7 mouse cellular contexts compared by ENCODE assay signal in the genomic region with DNA sequence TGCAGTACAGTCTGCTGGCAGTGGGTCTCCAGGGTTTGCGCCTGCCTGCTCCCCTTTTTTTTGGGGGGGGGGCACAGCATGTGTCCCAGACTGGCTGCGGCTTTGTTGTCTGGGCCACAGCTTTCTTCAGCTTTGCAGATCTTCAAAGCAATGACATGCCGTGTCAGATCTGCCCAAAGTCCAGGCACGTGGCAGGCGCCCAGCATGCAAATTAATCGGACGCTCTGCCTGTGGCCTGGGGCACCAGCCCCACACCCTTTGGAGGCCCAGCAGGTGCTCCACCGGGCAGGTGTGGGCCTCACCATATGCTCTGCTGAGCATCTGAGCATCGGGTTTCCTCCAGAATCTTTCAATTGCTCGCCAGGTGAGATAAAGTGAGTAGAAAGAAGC.
DNase-seq lines count a peak whose midpoint lies in the region; ATAC-seq lines count a peak whose summit lies in the region.

No protein-coding gene starts in this region.

- DNase-seq in Muller cell, postnatal 12 days (ENCODE audit: inconsistent ontology term): peak; percentile 26
- DNase-seq in embryo, embryonic 9.5 days (ENCODE audit: extremely low spot score): peak; percentile 57
- DNase-seq in hindbrain, embryonic 14.5 days (ENCODE audit: low spot score): no peak
- DNase-seq in adrenal gland, adult (ENCODE audit: inconsistent age in 2 of 2, low spot score in 1 of 2): no peak
- DNase-seq in lung, postnatal 10 days: no peak
- no peak for DNase-seq in right cerebral cortex, postnatal 10 days (ENCODE audit: low spot score in 2 of 2)

- 0 out of 2 replicates have a peak overlapping the region, but pooled peaks have one; percentile 8 for H3K9ac ChIP-seq in hindbrain, embryonic 14.5 days
- H3K9ac ChIP-seq in midbrain, embryonic 12.5 days (replicated peaks): no peak overlapping the region

- no peak overlapping the region for H3K4me3 ChIP-seq in hindbrain, embryonic 14.5 days (replicated peaks; ENCODE audit: low read length)
- no peak overlapping the region for H3K4me3 ChIP-seq in midbrain, embryonic 12.5 days

- H3K9me3 ChIP-seq in hindbrain, embryonic 14.5 days (ENCODE audit: control insufficient read depth, low read length): no peaks in the 10 kb centered on the region
- H3K9me3 ChIP-seq in midbrain, embryonic 12.5 days: no peaks in the 10 kb centered on the region

- H3K4me1 ChIP-seq in hindbrain, embryonic 14.5 days (replicated peaks; ENCODE audit: control insufficient read depth, insufficient read depth, low read length): peaks cover 51% of the 10 kb centered on the region
- H3K4me1 ChIP-seq in midbrain, embryonic 12.5 days: peaks cover 65% of the 10 kb centered on the region

- H3K4me2 ChIP-seq in hindbrain, embryonic 14.5 days (replicated peaks): no peak overlapping the region
- H3K4me2 ChIP-seq in midbrain, embryonic 12.5 days (replicated peaks): peak overlapping the region; percentile 35

- H3K27ac ChIP-seq in hindbrain, embryonic 14.5 days: peak overlapping the region; percentile 74
- peak overlapping the region; percentile 87 for H3K27ac ChIP-seq in midbrain, embryonic 12.5 days (replicated peaks)

- no peaks in the 10 kb centered on the region for H3K36me3 ChIP-seq in hindbrain, embryonic 14.5 days (replicated peaks; ENCODE audit: control insufficient read depth, insufficient read depth)
- H3K36me3 ChIP-seq in midbrain, embryonic 12.5 days: no peaks in the 10 kb centered on the region

- 8% methylated on average over 10 of the region's 10 CpGs for WGBS in hindbrain, embryonic 14.5 days
- 2% methylated on average over 10 of the region's 10 CpGs for WGBS in midbrain, embryonic 12.5 days

- ATAC-seq in hindbrain, embryonic 14.5 days (ENCODE audit: low FRiP score): peak; percentile 9; the same call in 1 of the 2 replicates
- ATAC-seq in midbrain, embryonic 12.5 days (ENCODE audit: low FRiP score, low read depth): peak; percentile 39

- H3K27me3 ChIP-seq in hindbrain, embryonic 14.5 days (ENCODE audit: control insufficient read depth, insufficient read depth, low read length): 0 out of 2 replicates have a peak, but pooled peaks cover 4% of the 10 kb centered on the region
- peaks cover 90% of the 10 kb centered on the region for H3K27me3 ChIP-seq in midbrain, embryonic 12.5 days

Comparison
In these comparisons a context has a peak if more than half of its experiments do, and no peak if none do; other contexts are left out.
1. DNase-seq: peak in Muller cell, postnatal 12 days (single experiment) and embryo, embryonic 9.5 days (single experiment); none in hindbrain, embryonic 14.5 days (single experiment), adrenal gland, adult (0 of 2), lung, postnatal 10 days (single experiment) and right cerebral cortex, postnatal 10 days (0 of 2).